Mouse (Mus musculus) heart, embryonic 10.5 days (tissue): Measurements from ENCODE around the gene Prpf40b. TPM values are rescaled to one million over a fixed set of nuclear protein-coding genes. Genes with fewer than 3 reads are reported as not detected.

ENCODE experiments used
- DNase-seq: peaks from one replicate; pipeline ENCODE4 v3.0.0-alpha.2; 2017; ENCODE audit warnings: low spot score
- H3K27ac ChIP-seq: fragments of 300-500 bp; sonication (generic); 2 replicates; pipeline ENCODE4 v1.5.1; 2016; ENCODE audit warnings: mild to moderate bottlenecking
- H3K27me3 ChIP-seq: fragments of 300-500 bp; sonication (generic); 2 replicates; pipeline ENCODE4 v1.6.1; 2016; ENCODE audit warnings: mild to moderate bottlenecking; ENCODE audit not compliant: poor library complexity, insufficient read depth, severe bottlenecking
- H3K36me3 ChIP-seq: fragments of 300-500 bp; sonication (generic); 2 replicates; pipeline ENCODE4 v1.6.1; 2016; ENCODE audit warnings: mild to moderate bottlenecking, moderate library complexity
- H3K4me1 ChIP-seq: fragments of 300-500 bp; sonication (generic); 2 replicates; pipeline ENCODE4 v1.6.1; 2016; ENCODE audit warnings: mild to moderate bottlenecking
- H3K4me3 ChIP-seq: fragments of 300-500 bp; sonication (generic); 2 replicates; pipeline ENCODE4 v1.5.1; 2016; ENCODE audit warnings: mild to moderate bottlenecking, moderate library complexity
- H3K9me3 ChIP-seq: fragments of 300-500 bp; sonication (generic); 2 replicates; pipeline ENCODE4 v1.6.1; 2016; ENCODE audit warnings: mild to moderate bottlenecking, moderate library complexity
- WGBS: fragments of 180-500 bp; shearing (Covaris S2); methylation state at CpG from one replicate; pipeline ENCODE4 v1.1.7; 2016; 5-methylcytosine and 5-hydroxymethylcytosine counted together
- polyA plus RNA-seq: library from polyadenylated mRNA; unstranded; fragments of >200 nt; fragmentation: Nextera tagmentation; extraction: Ambion mirVana; gene quantifications from 2 replicates; pipeline ENCODE4 v1.2.1, GENCODE M21; 2016

The Prpf40b gene
- polyA plus RNA-seq, 1 experiment from 2014 or later: 54.7 TPM

DNA sequence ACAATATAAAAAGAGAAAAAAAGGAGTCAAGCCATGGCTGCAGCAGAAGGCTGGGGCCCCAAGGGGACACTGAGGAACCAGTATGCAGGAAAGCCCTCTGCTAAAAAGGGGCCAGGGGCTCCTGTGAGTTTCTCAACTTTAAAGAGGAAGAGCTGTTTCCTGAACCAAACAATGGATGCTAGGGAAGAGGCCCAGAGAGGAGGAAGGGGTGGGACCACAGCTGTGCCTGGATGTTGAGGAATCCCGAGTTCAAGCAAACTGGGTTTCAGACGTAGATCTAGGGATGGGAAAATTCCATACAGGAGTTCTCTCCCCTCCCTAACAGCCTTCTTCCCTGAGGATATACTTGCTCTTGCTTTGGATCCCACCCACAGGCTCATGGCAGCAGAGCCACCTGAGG lies 31.5 kb downstream of the Prpf40b start:
- Histone ChIP-seq H3K4me1 (peaks cover 29% of the 10 kb centered on the region), H3K36me3 (peaks cover 81% of the 10 kb centered on the region), H3K27me3 (no peaks in the 10 kb centered on the region), H3K9me3 (no peaks in the 10 kb centered on the region), H3K4me3 (no peak overlapping the region), H3K27ac (peak overlapping the region; percentile 57; the same call in 1 of the 2 replicates)
- 37% methylated on average over 2 of the region's 2 CpGs for WGBS
- no peak for DNase-seq

DNA sequence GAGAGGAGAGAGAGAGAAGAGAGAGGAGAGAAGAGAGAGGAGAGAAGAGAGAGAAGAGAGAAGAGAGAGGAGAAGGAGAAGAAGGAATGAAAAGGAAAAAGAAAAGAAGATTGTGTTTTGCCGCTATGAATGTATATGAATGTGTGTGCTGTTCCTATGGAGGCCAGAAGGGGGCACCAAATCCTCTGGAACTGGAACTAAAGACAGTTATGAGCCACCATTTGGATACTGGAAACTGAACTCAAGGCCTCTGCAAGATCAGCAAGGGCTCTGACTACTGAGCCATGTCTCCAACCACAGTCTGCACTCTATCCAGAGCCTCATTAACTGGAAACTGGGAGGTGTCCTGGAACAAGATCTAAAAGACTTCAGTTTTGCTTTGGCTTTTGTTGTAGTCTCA lies 32.1 kb downstream of the Prpf40b start:
- Histone ChIP-seq H3K4me1 (peaks cover 35% of the 10 kb centered on the region), H3K9me3 (no peaks in the 10 kb centered on the region), H3K27ac (0 out of 2 replicates have a peak overlapping the region, but pooled peaks have one; percentile 57), H3K4me3 (no peak overlapping the region), H3K27me3 (no peaks in the 10 kb centered on the region), H3K36me3 (peaks cover 80% of the 10 kb centered on the region)
- no peak for DNase-seq
- 65% methylated on average over 1 of the region's 1 CpGs for WGBS

DNA sequence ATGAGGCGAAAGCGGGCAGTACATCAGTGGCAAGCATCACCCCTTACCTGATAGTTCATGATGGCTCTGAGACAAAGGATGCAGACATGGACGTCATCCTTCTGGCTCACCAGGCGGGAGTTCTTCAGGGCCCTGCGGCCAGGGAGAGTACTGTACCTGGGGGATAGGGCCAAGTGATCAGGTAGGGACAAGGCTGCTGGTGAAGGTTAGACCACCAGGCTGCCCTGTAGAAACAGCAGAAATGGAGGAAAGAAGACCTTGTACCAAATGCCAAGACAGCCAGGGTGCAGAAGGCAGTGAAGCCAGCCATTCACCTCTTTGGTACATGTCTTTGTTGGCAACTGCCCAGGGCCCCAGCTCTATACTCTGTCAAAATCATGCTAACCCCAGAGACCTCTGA lies 33.1 kb downstream of the Prpf40b start:
- H3K4me3 ChIP-seq: no peak overlapping the region
- no peaks in the 10 kb centered on the region for H3K27me3 ChIP-seq
- DNase-seq: no peak
- H3K9me3 ChIP-seq: no peaks in the 10 kb centered on the region
- 0 out of 2 replicates have a peak overlapping the region, but pooled peaks have one; percentile 39 for H3K27ac ChIP-seq
- peaks cover 45% of the 10 kb centered on the region for H3K4me1 ChIP-seq
- 90% methylated on average over 5 of the region's 5 CpGs for WGBS
- peaks cover 70% of the 10 kb centered on the region for H3K36me3 ChIP-seq

- Histone ChIP-seq H3K27me3 (no peaks in the 10 kb centered on the region), H3K27ac (peak overlapping the region; percentile 32), H3K9me3 (no peaks in the 10 kb centered on the region), H3K4me1 (peaks cover 69% of the 10 kb centered on the region), H3K4me3 (no peak overlapping the region), H3K36me3 (peaks cover 55% of the 10 kb centered on the region)
- no peak for DNase-seq
- WGBS: 58% methylated on average over 2 of the region's 2 CpGs
These were observed 35.4 kb downstream of the Prpf40b start for GRCm38 (mm10) chr15:99330324-99330723.

DNA sequence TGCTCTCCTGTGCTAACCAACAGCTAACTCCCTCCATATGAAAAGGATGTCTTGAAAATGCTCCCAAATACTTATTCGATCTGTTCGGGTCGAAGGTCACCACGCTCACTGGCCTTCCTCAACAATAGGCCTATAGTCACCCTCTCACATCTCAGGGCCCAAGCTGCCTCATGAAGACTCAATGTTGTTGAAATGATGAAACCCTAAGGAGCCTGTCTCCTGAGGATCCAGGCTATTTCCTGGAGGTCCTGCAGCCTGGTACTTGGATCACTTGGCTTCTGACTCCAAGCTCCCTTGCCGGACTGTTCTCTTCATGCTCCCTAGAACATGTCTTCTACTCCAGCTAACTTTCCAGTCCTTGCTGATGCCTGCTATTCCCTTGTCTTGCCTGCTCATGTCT lies 36.5 kb downstream of the Prpf40b start:
- Histone ChIP-seq H3K36me3 (peaks cover 51% of the 10 kb centered on the region), H3K9me3 (no peaks in the 10 kb centered on the region), H3K27ac (peak overlapping the region; percentile 92; the same call in 1 of the 2 replicates), H3K4me1 (peaks cover 79% of the 10 kb centered on the region), H3K27me3 (no peaks in the 10 kb centered on the region), H3K4me3 (no peak overlapping the region)
- 87% methylated on average over 5 of the region's 5 CpGs for WGBS
- DNase-seq: no peak

GRCm38 (mm10) chr15:99332111-99332510 lies 37.2 kb downstream of the Prpf40b start:
- peaks cover 43% of the 10 kb centered on the region for H3K36me3 ChIP-seq
- H3K4me3 ChIP-seq: no peak overlapping the region
- H3K9me3 ChIP-seq: no peaks in the 10 kb centered on the region
- H3K27me3 ChIP-seq: no peaks in the 10 kb centered on the region
- H3K4me1 ChIP-seq: peaks cover 86% of the 10 kb centered on the region
- no peak for DNase-seq
- peak overlapping the region; percentile 92 for H3K27ac ChIP-seq

DNA sequence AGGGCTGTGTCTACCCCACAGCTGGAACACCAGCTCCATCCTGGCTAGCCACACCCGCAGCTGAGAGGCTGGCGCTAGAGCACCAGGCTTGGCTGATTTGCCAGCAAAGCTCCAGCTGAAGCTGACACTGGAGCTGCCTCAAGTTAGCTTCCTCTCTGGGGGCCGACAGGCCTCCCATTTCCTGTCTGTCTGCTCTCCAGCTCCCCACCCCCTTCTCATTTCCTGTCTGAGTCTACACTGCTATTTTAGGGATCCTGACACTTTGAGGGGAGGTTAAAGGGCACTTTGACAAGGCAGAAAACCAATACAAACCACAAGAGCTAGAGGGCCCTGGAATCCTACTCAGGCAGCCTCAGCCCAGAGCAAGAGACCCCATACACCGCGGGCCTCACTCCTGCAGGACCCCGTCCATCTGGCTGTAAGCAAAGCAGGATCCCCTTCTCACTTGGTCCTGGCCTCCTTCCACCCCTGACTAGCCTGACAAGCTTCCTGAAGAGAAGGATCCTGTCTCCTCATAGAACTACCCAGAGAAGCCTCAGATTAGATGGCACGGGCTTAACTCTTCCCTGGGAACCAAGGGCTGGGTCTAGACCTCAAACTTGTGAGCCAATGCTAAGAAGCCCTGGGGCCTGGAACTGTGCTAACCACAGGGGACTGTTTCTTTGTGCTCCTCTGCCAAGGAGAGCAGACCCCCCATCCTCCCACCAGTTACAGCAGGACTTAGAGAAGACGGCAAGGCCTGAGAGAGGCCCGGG lies 38.2 kb downstream of the Prpf40b start:
- WGBS: 27% methylated on average over 9 of the region's 9 CpGs
- Histone ChIP-seq H3K4me1 (peaks cover 92% of the 10 kb centered on the region), H3K9me3 (no peaks in the 10 kb centered on the region), H3K27ac (peak overlapping the region; percentile 92), H3K36me3 (peaks cover 34% of the 10 kb centered on the region), H3K4me3 (peak overlapping the region; percentile 31), H3K27me3 (no peaks in the 10 kb centered on the region)
- DNase-seq: peak; percentile 91

DNA sequence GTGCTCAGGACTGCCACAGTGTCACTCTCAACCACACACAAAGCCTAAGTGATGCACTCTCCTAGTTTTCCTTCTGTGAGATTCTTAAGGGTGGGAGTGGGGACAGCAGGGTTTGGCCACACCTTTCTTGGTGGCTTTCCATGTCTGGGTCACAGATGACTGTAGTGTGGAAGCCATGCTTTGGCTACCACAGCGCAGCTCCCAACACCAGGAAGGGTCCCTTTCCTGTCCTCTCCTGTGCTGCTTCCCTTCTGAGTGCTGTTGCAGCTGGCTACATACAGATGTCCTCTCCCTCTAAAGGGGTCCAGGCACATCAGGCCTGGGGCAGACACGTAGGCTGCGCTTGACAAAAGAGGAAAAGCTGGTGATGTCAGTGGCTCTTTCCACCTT lies 38.8 kb downstream of the Prpf40b start:
- no peak for DNase-seq
- WGBS: 68% methylated on average over 3 of the region's 3 CpGs
- H3K36me3 ChIP-seq: peaks cover 28% of the 10 kb centered on the region
- H3K9me3 ChIP-seq: no peaks in the 10 kb centered on the region
- H3K4me3 ChIP-seq: peak overlapping the region; percentile 31
- H3K27me3 ChIP-seq: no peaks in the 10 kb centered on the region
- H3K27ac ChIP-seq: peak overlapping the region; percentile 92
- H3K4me1 ChIP-seq: peaks cover 92% of the 10 kb centered on the region

DNA sequence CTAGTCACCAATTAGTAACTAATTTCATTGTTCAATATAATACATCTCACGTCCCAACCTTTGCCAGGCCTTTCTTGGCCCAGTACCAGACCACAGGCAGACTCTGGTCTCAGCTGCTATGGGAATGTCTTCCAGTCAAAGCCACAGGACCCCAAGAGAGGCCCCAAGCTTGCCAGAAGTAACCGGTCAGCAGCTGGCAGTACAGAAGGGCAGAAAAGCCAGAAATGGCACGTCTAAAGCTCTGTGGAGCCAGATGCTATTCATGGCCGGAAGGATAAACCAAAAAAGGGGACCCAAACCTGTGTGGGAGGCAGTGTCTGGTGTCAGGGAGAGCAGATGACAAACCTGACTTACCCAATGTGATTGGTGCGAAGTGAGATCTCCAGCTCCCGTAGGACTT lies 39.6 kb downstream of the Prpf40b start:
- DNase-seq: no peak
- peak overlapping the region; percentile 92 for H3K27ac ChIP-seq
- H3K27me3 ChIP-seq: no peaks in the 10 kb centered on the region
- 76% methylated on average over 6 of the region's 6 CpGs for WGBS
- H3K36me3 ChIP-seq: peaks cover 20% of the 10 kb centered on the region
- H3K9me3 ChIP-seq: no peaks in the 10 kb centered on the region
- no peak overlapping the region for H3K4me3 ChIP-seq
- peaks cover 92% of the 10 kb centered on the region for H3K4me1 ChIP-seq

DNA sequence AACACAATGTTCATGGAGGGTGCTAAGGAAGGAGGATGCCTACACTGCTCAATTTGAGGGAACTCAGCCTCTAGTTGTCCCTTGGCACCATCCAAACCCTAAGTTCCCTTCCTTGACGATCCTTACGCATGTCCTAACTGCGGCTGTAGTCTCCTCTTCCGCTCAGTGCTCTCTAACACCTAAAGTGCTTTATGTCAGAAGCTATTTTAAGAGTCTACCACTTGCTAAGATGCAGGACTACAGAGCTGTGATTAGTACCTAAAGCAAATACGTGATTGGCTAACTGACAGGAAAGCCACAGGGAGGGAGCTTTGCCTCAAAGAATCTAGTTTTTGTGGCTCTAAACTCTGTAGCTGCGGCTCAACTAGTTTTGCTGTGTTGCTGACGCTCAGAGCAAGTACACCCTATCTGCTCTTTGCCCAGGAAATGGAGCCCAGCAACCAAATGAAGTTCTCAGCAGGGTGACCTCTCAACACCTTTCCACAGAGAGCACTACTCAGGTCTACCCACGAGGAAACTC lies 41.0 kb downstream of the Prpf40b start:
- Histone ChIP-seq H3K27ac (peak overlapping the region; percentile 92), H3K9me3 (no peaks in the 10 kb centered on the region), H3K36me3 (peaks cover 15% of the 10 kb centered on the region), H3K4me1 (peaks cover 93% of the 10 kb centered on the region), H3K4me3 (peak overlapping the region; percentile 3; the same call in 1 of the 2 replicates), H3K27me3 (no peaks in the 10 kb centered on the region)
- 39% methylated on average over 8 of the region's 8 CpGs for WGBS
- DNase-seq: no peak

GRCm38 (mm10) chr15:99338916-99339315 lies 44.0 kb downstream of the Prpf40b start:
- Histone ChIP-seq H3K27ac (peak overlapping the region; percentile 44; the same call in 1 of the 2 replicates), H3K4me3 (no peak overlapping the region), H3K9me3 (no peaks in the 10 kb centered on the region), H3K4me1 (peaks cover 93% of the 10 kb centered on the region), H3K36me3 (peaks cover 9% of the 10 kb centered on the region; the same call in 1 of the 2 replicates), H3K27me3 (no peaks in the 10 kb centered on the region)
- no peak for DNase-seq
- WGBS: 66% methylated on average over 2 of the region's 2 CpGs

- H3K4me1 ChIP-seq: peaks cover 93% of the 10 kb centered on the region
- H3K4me3 ChIP-seq: 0 out of 2 replicates have a peak overlapping the region, but pooled peaks have one; percentile 3
- H3K36me3 ChIP-seq: peaks cover 6% of the 10 kb centered on the region; the same call in 1 of the 2 replicates
- H3K27me3 ChIP-seq: no peaks in the 10 kb centered on the region
- WGBS: 23% methylated on average over 6 of the region's 6 CpGs
- no peaks in the 10 kb centered on the region for H3K9me3 ChIP-seq
- no peak for DNase-seq
- H3K27ac ChIP-seq: peak overlapping the region; percentile 44
These were observed 44.8 kb downstream of the Prpf40b start for GRCm38 (mm10) chr15:99339669-99340068.

GRCm38 (mm10) chr15:99341102-99341501 lies 46.2 kb downstream of the Prpf40b start:
- Histone ChIP-seq H3K4me1 (peaks cover 88% of the 10 kb centered on the region), H3K27ac (peak overlapping the region; percentile 83; the same call in 1 of the 2 replicates), H3K27me3 (no peaks in the 10 kb centered on the region), H3K4me3 (no peak overlapping the region), H3K36me3 (no peaks in the 10 kb centered on the region), H3K9me3 (no peaks in the 10 kb centered on the region)
- 63% methylated on average over 3 of the region's 3 CpGs for WGBS
- DNase-seq: no peak
